Mouse (Mus musculus) granulocyte monocyte progenitor cell, adult 5-6 weeks (primary cell): Measurements from ENCODE around the gene Abhd10. TPM values are rescaled to one million over a fixed set of nuclear protein-coding genes. Genes with fewer than 3 reads are reported as not detected.
A peak's percentile ranks its signal among the peaks of the same experiment; 100 is the strongest.

Experiments
- ATAC-seq: replicated peaks from 2 replicates; pipeline ENCODE4 v1.8.0; 2016; ENCODE audit warnings: mild to moderate bottlenecking, moderate TSS enrichment, inconsistent platforms; ENCODE audit not compliant: poor library complexity, severe bottlenecking
- total RNA-seq, 2 experiments: library from RNA; stranded (forward) in 1 of 2; stranded (reverse) in 1 of 2; fragments of 200-712, 200-1000 nt in 1 of 2; fragments of >200 nt in 1 of 2; fragmentation: Nextera tagmentation in 1 of 2; gene quantifications; 2 replicates each; pipeline ENCODE4 v1.2.3; 2014 to 2017

Abhd10 gene
- total RNA-seq, 2 experiments from 2014 or later = 13.3 to 29.3 TPM

DNA sequence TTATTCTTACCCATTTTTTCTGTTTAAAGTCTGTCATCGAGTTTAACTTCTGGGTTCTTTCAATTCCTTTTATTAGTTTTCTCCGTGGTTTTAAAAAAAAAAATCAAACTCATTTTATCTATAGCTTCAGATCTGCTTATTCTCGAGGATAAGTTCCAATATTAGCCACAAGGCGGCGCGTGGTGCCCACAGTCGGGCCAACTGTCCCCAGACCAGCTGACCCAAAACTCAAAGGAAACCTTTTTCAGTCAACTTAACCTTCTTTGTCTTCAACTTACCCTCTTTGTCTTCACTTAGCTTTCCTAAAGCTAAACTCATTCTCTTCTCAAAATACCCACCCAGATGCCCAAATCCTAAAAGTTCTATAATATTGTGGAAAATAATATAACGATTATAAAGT, 57.9 kb downstream of the Abhd10 start:
- ATAC-seq = peak; percentile 72; the same call in 1 of the 2 replicates

Other genes with a start within 250 kb of the Abhd10 start
- not detected in 2 replicates for gene Gm609, start 250.0 kb downstream of the Abhd10 start, total RNA-seq (2014; fragmentation: Nextera tagmentation)
- gene Gm609, start 250.0 kb downstream of the Abhd10 start, total RNA-seq (2017) = not detected in 2 replicates
- not detected in 2 replicates for gene Gm17783, start 210.9 kb downstream of the Abhd10 start, total RNA-seq (2014; fragmentation: Nextera tagmentation)
- not detected in 2 replicates for gene Gm17783, start 210.9 kb downstream of the Abhd10 start, total RNA-seq (2017)
- not detected in 2 replicates for gene Slc9c1, start 207.6 kb downstream of the Abhd10 start, total RNA-seq (2014; fragmentation: Nextera tagmentation)
- gene Slc9c1, start 207.6 kb downstream of the Abhd10 start, total RNA-seq (2017) = not detected in 2 replicates
- gene Gcsam, start 132.6 kb downstream of the Abhd10 start, total RNA-seq (2014; fragmentation: Nextera tagmentation) = not detected in 2 replicates
- gene Gcsam, start 132.6 kb downstream of the Abhd10 start, total RNA-seq (2017) = 0.04 TPM in 1 of 2 replicates, not detected in the other
- 2.7 TPM in 1 of 2 replicates, not detected in the other for gene BC016579, start 88.9 kb downstream of the Abhd10 start, total RNA-seq (2014; fragmentation: Nextera tagmentation)
- 0.13 and 0.46 TPM in 2 replicates for gene BC016579, start 88.9 kb downstream of the Abhd10 start, total RNA-seq (2017)
- gene Tmprss7, start 49.3 kb downstream of the Abhd10 start, total RNA-seq (2014; fragmentation: Nextera tagmentation) = 1.1 TPM in 1 of 2 replicates, not detected in the other
- gene Tmprss7, start 49.3 kb downstream of the Abhd10 start, total RNA-seq (2017) = 0.21 and 0.30 TPM in 2 replicates
- not detected in 2 replicates for gene Tagln3, start 18.3 kb downstream of the Abhd10 start, total RNA-seq (2014; fragmentation: Nextera tagmentation)
- gene Tagln3, start 18.3 kb downstream of the Abhd10 start, total RNA-seq (2017) = not detected in 2 replicates
- 1.4 and 9.0 TPM in 2 replicates for gene Phldb2, start 210.6 kb upstream of the Abhd10 start, total RNA-seq (2014; fragmentation: Nextera tagmentation)
- 3.1 and 4.3 TPM in 2 replicates for gene Phldb2, start 210.6 kb upstream of the Abhd10 start, total RNA-seq (2017)